Mouse (Mus musculus): Measurements from ENCODE around the gene Ldb2. TPM values are rescaled to one million over a fixed set of nuclear protein-coding genes. Genes with fewer than 3 reads are reported as not detected.

Ldb2 gene
- polyA plus RNA-seq (2012; rRNA removed) (59.2 and 64.4 TPM in 2 replicates), polyA plus RNA-seq (2014; fragmentation: Nextera tagmentation; extraction: Ambion mirVana) (59.5 and 76.6 TPM in 2 replicates)

DNA sequence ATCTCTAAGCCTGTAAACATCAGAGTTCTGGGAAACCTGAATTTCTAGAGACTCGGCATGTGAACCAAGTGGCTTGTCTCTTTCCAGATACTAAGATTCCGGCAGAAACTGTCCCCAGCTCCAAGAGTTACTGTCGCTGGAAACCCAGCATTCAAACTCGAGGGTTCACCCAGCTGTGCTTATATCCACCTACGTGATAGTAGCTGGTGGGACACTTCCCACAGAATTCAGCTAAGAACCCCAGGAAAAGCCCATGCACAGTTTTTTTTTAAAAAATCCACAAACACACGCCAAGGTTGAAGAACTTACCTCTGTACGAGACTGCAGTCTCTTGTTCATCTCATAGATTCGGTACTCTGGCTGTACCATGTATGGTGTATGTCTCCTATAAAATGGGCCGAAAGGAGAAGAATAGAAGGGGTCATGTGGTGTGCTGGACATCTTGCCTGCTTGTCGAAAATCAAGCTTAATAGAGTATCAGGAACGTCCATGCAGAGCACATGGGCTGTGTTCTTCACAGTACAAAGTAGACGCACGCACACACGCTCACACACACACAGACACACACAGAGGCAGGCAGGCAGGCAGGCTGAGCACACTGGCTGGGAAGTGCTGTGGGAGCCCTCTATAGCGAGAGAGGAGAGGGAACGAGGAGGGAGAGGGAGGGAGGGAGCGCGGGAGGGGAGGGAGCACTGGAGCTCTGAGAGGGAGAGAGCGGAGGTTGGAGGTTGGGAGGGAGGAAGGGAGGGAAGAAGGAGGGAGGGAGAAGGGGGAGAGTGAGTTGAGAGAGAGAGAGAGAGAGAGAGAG, at the start of gene Ldb2:
TSS of gene Ldb2 (minus strand) at position 628 of the 808 bp plus-strand sequence.
- ATAC-seq (ENCODE audit: low FRiP score, low read depth) = peak; percentile 88
- Histone ChIP-seq H3K4me1 (ENCODE audit: control insufficient read depth, insufficient read depth, low read length) (peaks cover 38% of the 10 kb centered on the region), H3K4me2 (replicated peaks; ENCODE audit: low read depth, low read length, severe bottlenecking) (peak within 1 kb of the TSS; percentile 59), H3K27ac (replicated peaks; ENCODE audit: low read depth, low read length) (peak within 1 kb of the TSS; percentile 61; the same call in 1 of the 2 replicates), H3K9me3 (ENCODE audit: control insufficient read depth, low read length) (no peaks in the 10 kb centered on the region), H3K36me3 (ENCODE audit: control insufficient read depth, insufficient read depth, low read length) (no peaks in the 10 kb centered on the region), H3K27me3 (ENCODE audit: control insufficient read depth, insufficient read depth, low read length) (no peaks in the 10 kb centered on the region), H3K4me3 (replicated peaks; ENCODE audit: low read length) (peak within 1 kb of the TSS; percentile 48), H3K9ac (ENCODE audit: low read depth, low read length, severe bottlenecking) (peak within 1 kb of the TSS; percentile 65)
- WGBS = 2% methylated on average over 19 of the region's 19 CpGs
- peak; percentile 71; the same call in 1 of the 2 replicates for TF ChIP-seq POLR2A (IDR thresholded peaks at IDR 0.05; ENCODE audit: borderline replicate concordance, extremely low read depth, insufficient read depth, insufficient read length)
- peak; percentile 65 for DNase-seq (ENCODE audit: low spot score)

DNA sequence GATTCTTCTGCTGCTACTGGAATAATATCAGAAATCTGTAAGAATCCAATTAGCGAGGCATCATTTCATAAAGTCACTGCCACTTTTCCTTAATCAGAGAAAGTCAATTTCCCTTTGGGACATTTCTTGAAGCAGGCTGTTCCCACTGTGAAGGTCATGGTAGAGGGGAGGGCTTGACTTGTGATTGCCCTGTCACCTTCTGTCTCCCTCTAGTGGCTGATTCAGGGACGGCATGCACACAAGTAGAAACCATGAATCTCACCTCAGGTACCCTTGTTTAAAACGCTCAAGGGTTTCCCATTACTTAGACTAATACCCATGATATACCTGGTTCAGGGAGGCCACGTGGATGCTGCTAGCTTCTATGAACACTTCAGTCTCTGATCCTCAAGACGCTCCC, 31.8 kb upstream of the Ldb2 start:
- H3K9me3 ChIP-seq (ENCODE audit: control insufficient read depth, low read length) = no peaks in the 10 kb centered on the region
- DNase-seq (ENCODE audit: low spot score) = no peak
- H3K27ac ChIP-seq (replicated peaks; ENCODE audit: low read depth, low read length) = no peak overlapping the region
- H3K36me3 ChIP-seq (ENCODE audit: control insufficient read depth, insufficient read depth, low read length) = no peaks in the 10 kb centered on the region
- no peak overlapping the region for H3K4me2 ChIP-seq (replicated peaks; ENCODE audit: low read depth, low read length, severe bottlenecking)
- no peak overlapping the region for H3K9ac ChIP-seq (ENCODE audit: low read depth, low read length, severe bottlenecking)
- 68% methylated on average over 5 of the region's 5 CpGs for WGBS
- H3K4me1 ChIP-seq (ENCODE audit: control insufficient read depth, insufficient read depth, low read length) = no peaks in the 10 kb centered on the region
- H3K4me3 ChIP-seq (replicated peaks; ENCODE audit: low read length) = no peak overlapping the region
- H3K27me3 ChIP-seq (ENCODE audit: control insufficient read depth, insufficient read depth, low read length) = no peaks in the 10 kb centered on the region
- no peak for TF ChIP-seq POLR2A (IDR thresholded peaks at IDR 0.05; ENCODE audit: borderline replicate concordance, extremely low read depth, insufficient read depth, insufficient read length)
- ATAC-seq (ENCODE audit: low FRiP score, low read depth) = no peak

DNA sequence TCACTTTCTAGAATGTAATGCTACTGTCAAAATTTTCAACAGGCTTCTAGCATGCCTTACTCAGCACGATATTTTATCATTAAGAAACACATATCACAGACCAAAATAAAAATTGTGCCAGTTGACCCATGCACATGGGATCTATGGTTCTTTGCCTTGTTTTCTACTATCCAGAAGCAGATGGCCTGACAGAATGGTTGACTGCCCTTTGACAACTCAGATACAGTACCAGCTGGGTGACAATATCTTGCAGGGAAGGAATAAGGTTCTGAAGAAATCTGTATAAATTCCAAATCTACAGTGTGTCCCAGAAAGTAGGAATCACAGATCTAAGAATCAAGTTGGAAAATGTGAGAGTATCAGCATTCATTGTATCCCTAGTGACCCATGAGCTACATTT, 16.0 kb upstream of the Ldb2 start:
- Histone ChIP-seq H3K4me2 (replicated peaks; ENCODE audit: low read depth, low read length, severe bottlenecking) (no peak overlapping the region), H3K27ac (replicated peaks; ENCODE audit: low read depth, low read length) (no peak overlapping the region), H3K36me3 (ENCODE audit: control insufficient read depth, insufficient read depth, low read length) (no peaks in the 10 kb centered on the region), H3K27me3 (ENCODE audit: control insufficient read depth, insufficient read depth, low read length) (no peaks in the 10 kb centered on the region), H3K9ac (ENCODE audit: low read depth, low read length, severe bottlenecking) (no peak overlapping the region), H3K4me3 (replicated peaks; ENCODE audit: low read length) (no peak overlapping the region), H3K9me3 (ENCODE audit: control insufficient read depth, low read length) (no peaks in the 10 kb centered on the region), H3K4me1 (ENCODE audit: control insufficient read depth, insufficient read depth, low read length) (no peaks in the 10 kb centered on the region)
- DNase-seq (ENCODE audit: low spot score) (no peak), ATAC-seq (ENCODE audit: low FRiP score, low read depth) (no peak)
- no peak for TF ChIP-seq POLR2A (IDR thresholded peaks at IDR 0.05; ENCODE audit: borderline replicate concordance, extremely low read depth, insufficient read depth, insufficient read length)
- WGBS = 92% methylated on average over 1 of the region's 1 CpGs

DNA sequence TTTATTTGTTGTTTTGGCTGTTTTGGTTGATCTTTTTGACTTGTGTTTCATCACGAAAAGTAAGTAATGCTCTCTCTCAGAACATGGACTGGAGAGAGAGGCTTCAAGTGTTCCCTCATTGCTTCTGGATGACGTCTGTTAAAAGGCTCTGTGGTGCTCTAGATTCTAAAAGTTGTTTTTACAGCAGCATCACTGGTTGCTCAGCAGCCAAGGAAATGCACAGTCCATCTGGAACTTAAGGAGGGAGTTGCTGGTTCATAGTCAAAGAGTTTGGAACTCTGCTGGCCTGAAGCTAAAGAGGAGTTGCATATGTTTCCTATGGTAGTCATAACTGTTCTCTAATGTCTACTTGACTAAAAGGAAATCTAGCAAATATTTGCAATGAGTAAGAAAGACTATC, 6.5 kb upstream of the Ldb2 start:
- no peak overlapping the region for H3K9ac ChIP-seq (ENCODE audit: low read depth, low read length, severe bottlenecking)
- H3K36me3 ChIP-seq (ENCODE audit: control insufficient read depth, insufficient read depth, low read length) = no peaks in the 10 kb centered on the region
- ATAC-seq (ENCODE audit: low FRiP score, low read depth) (no peak), DNase-seq (ENCODE audit: low spot score) (no peak)
- H3K9me3 ChIP-seq (ENCODE audit: control insufficient read depth, low read length) = no peaks in the 10 kb centered on the region
- WGBS = 78% methylated on average over 2 of the region's 2 CpGs
- no peak overlapping the region for H3K4me3 ChIP-seq (replicated peaks; ENCODE audit: low read length)
- peaks cover 1% of the 10 kb centered on the region for H3K4me1 ChIP-seq (ENCODE audit: control insufficient read depth, insufficient read depth, low read length)
- no peaks in the 10 kb centered on the region for H3K27me3 ChIP-seq (ENCODE audit: control insufficient read depth, insufficient read depth, low read length)
- no peak overlapping the region for H3K4me2 ChIP-seq (replicated peaks; ENCODE audit: low read depth, low read length, severe bottlenecking)
- TF ChIP-seq POLR2A (IDR thresholded peaks at IDR 0.05; ENCODE audit: borderline replicate concordance, extremely low read depth, insufficient read depth, insufficient read length) = no peak
- H3K27ac ChIP-seq (replicated peaks; ENCODE audit: low read depth, low read length) = no peak overlapping the region

DNA sequence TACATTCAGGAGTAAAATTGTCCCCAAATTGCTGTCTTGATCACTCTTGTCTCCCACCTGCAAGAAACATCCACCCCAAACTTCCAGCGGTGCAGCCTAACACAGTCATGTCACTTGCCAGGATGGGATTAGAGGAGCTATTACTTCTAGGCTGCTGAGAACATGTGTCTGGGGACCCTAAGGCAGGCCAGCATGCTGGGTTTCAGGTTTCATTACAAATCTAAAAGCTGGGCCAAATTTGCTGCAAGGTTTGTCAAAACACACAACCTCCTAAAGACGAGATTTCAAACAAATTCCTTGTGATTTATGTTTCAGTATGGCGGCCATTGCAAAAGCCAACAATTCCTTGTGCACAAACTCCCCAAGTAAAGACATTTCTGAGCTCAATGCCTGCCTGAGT, 1.6 kb upstream of the Ldb2 start:
- Histone ChIP-seq H3K4me1 (ENCODE audit: control insufficient read depth, insufficient read depth, low read length) (peaks cover 26% of the 10 kb centered on the region), H3K9ac (ENCODE audit: low read depth, low read length, severe bottlenecking) (no peak overlapping the region), H3K9me3 (ENCODE audit: control insufficient read depth, low read length) (no peaks in the 10 kb centered on the region), H3K27ac (replicated peaks; ENCODE audit: low read depth, low read length) (peak overlapping the region; percentile 30; the same call in 1 of the 2 replicates), H3K4me3 (replicated peaks; ENCODE audit: low read length) (no peak overlapping the region), H3K27me3 (ENCODE audit: control insufficient read depth, insufficient read depth, low read length) (no peaks in the 10 kb centered on the region), H3K4me2 (replicated peaks; ENCODE audit: low read depth, low read length, severe bottlenecking) (no peak overlapping the region), H3K36me3 (ENCODE audit: control insufficient read depth, insufficient read depth, low read length) (no peaks in the 10 kb centered on the region)
- peak; percentile 43 for DNase-seq (ENCODE audit: low spot score)
- 7% methylated on average over 3 of the region's 3 CpGs for WGBS
- no peak for ATAC-seq (ENCODE audit: low FRiP score, low read depth)
- TF ChIP-seq POLR2A (IDR thresholded peaks at IDR 0.05; ENCODE audit: borderline replicate concordance, extremely low read depth, insufficient read depth, insufficient read length) = no peak

Measured in limb, embryonic 14.5 days (tissue).